Mouse (Mus musculus): Measurements from ENCODE around the gene Gm28230. TPM values are rescaled to one million over a fixed set of nuclear protein-coding genes. Genes with fewer than 3 reads are reported as not detected.
A peak's percentile ranks its signal among the peaks of the same experiment; 100 is the strongest.

Gm28230 gene
- polyA plus RNA-seq, 1 experiment from 2014 or later, result 2.4 TPM

GRCm38 (mm10) chr2:74709465-74710419 lies 16.8 kb upstream of the Gm28230 start:
- H3K4me2 ChIP-seq, result peak overlapping the region; percentile 69
- peaks cover 46% of the 10 kb centered on the region for H3K4me1 ChIP-seq (replicated peaks)
- peak overlapping the region; percentile 100 for H3K9ac ChIP-seq
- no peaks in the 10 kb centered on the region for H3K27me3 ChIP-seq
- WGBS, result 3% methylated on average over 5 of the region's 5 CpGs
- no peak for ATAC-seq (ENCODE audit: low read depth)
- peak overlapping the region; percentile 100 for H3K27ac ChIP-seq (replicated peaks)
- no peaks in the 10 kb centered on the region for H3K9me3 ChIP-seq
- peak overlapping the region; percentile 99 for H3K4me3 ChIP-seq
- no peaks in the 10 kb centered on the region for H3K36me3 ChIP-seq

GRCm38 (mm10) chr2:74710929-74711543 lies 15.5 kb upstream of the Gm28230 start:
- peak overlapping the region; percentile 100 for H3K27ac ChIP-seq (replicated peaks)
- peak overlapping the region; percentile 100 for H3K9ac ChIP-seq
- H3K4me2 ChIP-seq, result peak overlapping the region; percentile 69

GRCm38 (mm10) chr2:74711721-74712621 lies 14.6 kb upstream of the Gm28230 start, which contains the start of the genes Hoxd3 and Hoxd4:
Gene Hoxd3 (plus strand): TSS chr2:74711927.
Gene Hoxd4 (plus strand): TSS chr2:74711929.
- WGBS, result under 1% methylated on average over 65 of the region's 65 CpGs
- H3K36me3 ChIP-seq, result no peaks in the 10 kb centered on the region
- H3K4me3 ChIP-seq, result peak within 1 kb of the TSS; percentile 99
- H3K27ac ChIP-seq (replicated peaks), result peak within 1 kb of the TSS; percentile 100
- ATAC-seq (ENCODE audit: low read depth), result peak; percentile 71
- H3K9me3 ChIP-seq, result no peaks in the 10 kb centered on the region
- H3K4me2 ChIP-seq, result peak within 1 kb of the TSS; percentile 69
- H3K4me1 ChIP-seq (replicated peaks), result peaks cover 62% of the 10 kb centered on the region
- no peaks in the 10 kb centered on the region for H3K27me3 ChIP-seq
- peak within 1 kb of the TSS; percentile 100 for H3K9ac ChIP-seq

More at GRCm38 (mm10) chr2:74710929-74711543, 15.5 kb upstream of the Gm28230 start:
- Histone ChIP-seq H3K36me3 (no peaks in the 10 kb centered on the region), H3K4me1 (replicated peaks) (peaks cover 58% of the 10 kb centered on the region), H3K27me3 (no peaks in the 10 kb centered on the region), H3K9me3 (no peaks in the 10 kb centered on the region), H3K4me3 (peak overlapping the region; percentile 99)
- ATAC-seq (ENCODE audit: low read depth), result no peak
- 1% methylated on average over 16 of the region's 16 CpGs for WGBS

GRCm38 (mm10) chr2:74713239-74714150 lies 13.0 kb upstream of the Gm28230 start:
- H3K27me3 ChIP-seq, result no peaks in the 10 kb centered on the region
- ATAC-seq (ENCODE audit: low read depth), result no peak
- H3K9ac ChIP-seq, result peak overlapping the region; percentile 100
- WGBS, result 4% methylated on average over 19 of the region's 19 CpGs
- peak overlapping the region; percentile 100 for H3K27ac ChIP-seq (replicated peaks)
- H3K4me3 ChIP-seq, result peak overlapping the region; percentile 99
- peaks cover 64% of the 10 kb centered on the region for H3K4me1 ChIP-seq (replicated peaks)
- no peaks in the 10 kb centered on the region for H3K36me3 ChIP-seq
- peak overlapping the region; percentile 69 for H3K4me2 ChIP-seq
- H3K9me3 ChIP-seq, result no peaks in the 10 kb centered on the region

GRCm38 (mm10) chr2:74714156-74714789 lies 12.3 kb upstream of the Gm28230 start:
- H3K9me3 ChIP-seq, result no peaks in the 10 kb centered on the region
- H3K36me3 ChIP-seq, result no peaks in the 10 kb centered on the region
- H3K4me3 ChIP-seq, result peak overlapping the region; percentile 99
- ATAC-seq (ENCODE audit: low read depth), result no peak
- peaks cover 64% of the 10 kb centered on the region for H3K4me1 ChIP-seq (replicated peaks)
- peak overlapping the region; percentile 69 for H3K4me2 ChIP-seq
- H3K27ac ChIP-seq (replicated peaks), result peak overlapping the region; percentile 100
- H3K27me3 ChIP-seq, result no peaks in the 10 kb centered on the region
- peak overlapping the region; percentile 100 for H3K9ac ChIP-seq
- 2% methylated on average over 18 of the region's 18 CpGs for WGBS

- Histone ChIP-seq H3K27me3 (no peaks in the 10 kb centered on the region), H3K9me3 (no peaks in the 10 kb centered on the region), H3K4me3 (peak overlapping the region; percentile 99), H3K27ac (replicated peaks) (peak overlapping the region; percentile 100), H3K4me1 (replicated peaks) (peaks cover 64% of the 10 kb centered on the region), H3K36me3 (no peaks in the 10 kb centered on the region), H3K4me2 (peak overlapping the region; percentile 69), H3K9ac (peak overlapping the region; percentile 100)
- under 1% methylated on average over 14 of the region's 14 CpGs for WGBS
- ATAC-seq (ENCODE audit: low read depth), result peak; percentile 83
Observed at GRCm38 (mm10) chr2:74714881-74715280, 11.6 kb upstream of the Gm28230 start.

- Histone ChIP-seq H3K4me3 (peak overlapping the region; percentile 99), H3K27ac (replicated peaks) (peak overlapping the region; percentile 100), H3K27me3 (no peaks in the 10 kb centered on the region)
Observed at GRCm38 (mm10) chr2:74715504-74716241, 10.9 kb upstream of the Gm28230 start.

GRCm38 (mm10) chr2:74720384-74720783 lies 6.1 kb upstream of the Gm28230 start:
- Histone ChIP-seq H3K9ac (peak overlapping the region; percentile 80), H3K4me3 (peak overlapping the region; percentile 46), H3K4me1 (replicated peaks) (peaks cover 99% of the 10 kb centered on the region), H3K27me3 (no peaks in the 10 kb centered on the region), H3K36me3 (peaks cover 10% of the 10 kb centered on the region; the same call in 1 of the 2 replicates), H3K27ac (replicated peaks) (peak overlapping the region; percentile 93), H3K9me3 (no peaks in the 10 kb centered on the region), H3K4me2 (peak overlapping the region; percentile 74)
- WGBS, result 10% methylated on average over 2 of the region's 2 CpGs
- no peak for ATAC-seq (ENCODE audit: low read depth)

More at GRCm38 (mm10) chr2:74715504-74716241, 10.9 kb upstream of the Gm28230 start:
- WGBS, result 1% methylated on average over 26 of the region's 26 CpGs
- Histone ChIP-seq H3K36me3 (no peaks in the 10 kb centered on the region), H3K4me2 (peak overlapping the region; percentile 69), H3K9me3 (no peaks in the 10 kb centered on the region), H3K4me1 (replicated peaks) (peaks cover 64% of the 10 kb centered on the region), H3K9ac (peak overlapping the region; percentile 100)
- ATAC-seq (ENCODE audit: low read depth), result peak; percentile 67

GRCm38 (mm10) chr2:74720955-74721491 lies 5.5 kb upstream of the Gm28230 start:
- H3K9me3 ChIP-seq, result no peaks in the 10 kb centered on the region
- peaks cover 15% of the 10 kb centered on the region; the same call in 1 of the 2 replicates for H3K36me3 ChIP-seq
- peak overlapping the region; percentile 80 for H3K9ac ChIP-seq
- H3K4me2 ChIP-seq, result peak overlapping the region; percentile 74
- no peaks in the 10 kb centered on the region for H3K27me3 ChIP-seq
- 5% methylated on average over 5 of the region's 5 CpGs for WGBS
- peak overlapping the region; percentile 46 for H3K4me3 ChIP-seq
- peaks cover 100% of the 10 kb centered on the region for H3K4me1 ChIP-seq (replicated peaks)
- H3K27ac ChIP-seq (replicated peaks), result peak overlapping the region; percentile 93
- no peak; the same call in 1 of the 2 replicates for ATAC-seq (ENCODE audit: low read depth)
